Mouse (Mus musculus) CH12.LX (cell line): ENCODE data around the gene Fam129c.

Source experiments
- CTCF ChIP-seq, 2 experiments: IDR thresholded peaks in 1 of 2; conservative IDR thresholded peaks in 1 of 2; 2 replicates each; pipeline ENCODE4 v1.5.1; 2011 to 2012; ENCODE audit warnings: low read depth in 2 of 2, low read length in 2 of 2, improper control_type of control experiment in 1 of 2, inconsistent platforms in 1 of 2, mild to moderate bottlenecking in 1 of 2, moderate library complexity in 1 of 2
- GABPA ChIP-seq: IDR thresholded peaks from 2 replicates; pipeline ENCODE4 v1.6.1; 2012; ENCODE audit warnings: low read depth, low read length, improper control_type of control experiment, inconsistent platforms; ENCODE audit not compliant: insufficient replicate concordance
- MXI1 ChIP-seq: IDR thresholded peaks from 2 replicates; pipeline ENCODE4 v1.6.1; 2011; ENCODE audit warnings: mild to moderate bottlenecking, low read depth, low read length, improper control_type of control experiment
- POLR2A ChIP-seq: IDR thresholded peaks from 2 replicates; pipeline ENCODE4 v1.6.1; 2011; ENCODE audit warnings: low read depth, mild to moderate bottlenecking, improper control_type of control experiment, low read length
- RCOR1 ChIP-seq: conservative IDR thresholded peaks from 2 replicates; pipeline ENCODE4 v1.6.1; 2012; ENCODE audit warnings: low read depth, mild to moderate bottlenecking, inconsistent platforms, low read length, improper control_type of control experiment
- TBP ChIP-seq: conservative IDR thresholded peaks from 2 replicates; pipeline ENCODE4 v1.6.1; 2011; ENCODE audit warnings: low read depth, low read length, improper control_type of control experiment

- no peak for TF ChIP-seq MXI1
- TF ChIP-seq POLR2A: no peak
- no peak for TF ChIP-seq TBP
- TF ChIP-seq CTCF (conservative IDR thresholded peaks at IDR 0.05 in 1 of 2, IDR thresholded peaks at IDR 0.05 in 1 of 2; ENCODE audit: low read depth in 2 of 2, low read length in 2 of 2): no peak
- no peak for TF ChIP-seq RCOR1
- TF ChIP-seq GABPA: no peak
Observed at GRCm38 (mm10) chr8:71568941-71569340, 28.5 kb upstream of the Fam129c start.
